Mouse (Mus musculus): ENCODE results near the gene Clps.

Clps gene

GRCm38 (mm10) chr17:28553040-28553793 is 7.3 kb downstream of the Clps start:
- peak; percentile 42 to 58 for DNase-seq (ENCODE audit: low spot score in 2 of 2)

- DNase-seq (ENCODE audit: low spot score in 2 of 2) = no peak
Measured at GRCm38 (mm10) chr17:28549111-28549510, 11.5 kb downstream of the Clps start, which contains the start of gene Clpsl2. TSS of gene Clpsl2 (plus strand) at chr17:28549411.

GRCm38 (mm10) chr17:28548550-28548949 is 12.0 kb downstream of the Clps start:
- DNase-seq (ENCODE audit: low spot score in 2 of 2) = no peak

- no peak for DNase-seq (ENCODE audit: low spot score in 2 of 2)
Measured at GRCm38 (mm10) chr17:28546925-28547324, 13.6 kb downstream of the Clps start.

- no peak for DNase-seq (ENCODE audit: low spot score in 2 of 2)
Measured at GRCm38 (mm10) chr17:28537881-28538280, 22.7 kb downstream of the Clps start.

GRCm38 (mm10) chr17:28533327-28533726 is 27.2 kb downstream of the Clps start:
- DNase-seq (ENCODE audit: low spot score in 2 of 2) = no peak

- no peak for DNase-seq (ENCODE audit: low spot score in 2 of 2)
Measured at GRCm38 (mm10) chr17:28532557-28532956, 28.0 kb downstream of the Clps start.

GRCm38 (mm10) chr17:28531946-28532345 is 28.6 kb downstream of the Clps start:
- no peak for DNase-seq (ENCODE audit: low spot score in 2 of 2)

- no peak for DNase-seq (ENCODE audit: low spot score in 2 of 2)
Measured at GRCm38 (mm10) chr17:28530506-28530905, 30.1 kb downstream of the Clps start, which contains the start of gene Armc12. TSS of gene Armc12 (plus strand) at chr17:28530806.

- DNase-seq (ENCODE audit: low spot score in 2 of 2) = no peak
Measured at GRCm38 (mm10) chr17:28529116-28529515, 31.4 kb downstream of the Clps start.

- peak; percentile 79 to 85 for DNase-seq (ENCODE audit: low spot score in 2 of 2)
Measured at GRCm38 (mm10) chr17:28528043-28528351, 32.6 kb downstream of the Clps start.

GRCm38 (mm10) chr17:28527184-28528042 is 33.2 kb downstream of the Clps start:
- no peak for DNase-seq (ENCODE audit: low spot score in 2 of 2)

- DNase-seq (ENCODE audit: low spot score in 2 of 2) = no peak
Measured at GRCm38 (mm10) chr17:28524831-28525430, 35.6 kb downstream of the Clps start.

GRCm38 (mm10) chr17:28524009-28524695 is 36.4 kb downstream of the Clps start:
- DNase-seq (ENCODE audit: low spot score in 2 of 2) = no peak

- no peak for DNase-seq (ENCODE audit: low spot score in 2 of 2)
Measured at GRCm38 (mm10) chr17:28523355-28524008, 37.1 kb downstream of the Clps start.

- DNase-seq (ENCODE audit: low spot score in 2 of 2) = peak; percentile 77 to 89
Measured at GRCm38 (mm10) chr17:28522623-28523354, 37.8 kb downstream of the Clps start.

- no peak for DNase-seq (ENCODE audit: low spot score in 2 of 2)
Measured at GRCm38 (mm10) chr17:28521920-28522319, 38.6 kb downstream of the Clps start.

GRCm38 (mm10) chr17:28521071-28521726 is 39.4 kb downstream of the Clps start:
- no peak for DNase-seq (ENCODE audit: low spot score in 2 of 2)

- DNase-seq (ENCODE audit: low spot score in 2 of 2) = no peak
Measured at GRCm38 (mm10) chr17:28520561-28520960, 40.0 kb downstream of the Clps start.

- no peak for DNase-seq (ENCODE audit: low spot score in 2 of 2)
Measured at GRCm38 (mm10) chr17:28519827-28520226, 40.7 kb downstream of the Clps start.

Data from frontal cortex, postnatal 25 days (tissue).